Mouse (Mus musculus): ENCODE measurements at regions not wholly inside any gene's neighbourhood (a gene's known extent, or its start where the extent isn't known, plus 50 kb on each side); places are given as distances from the start of the nearest gene placed in this dataset.

- TF ChIP-seq CTCF (IDR thresholded peaks at IDR 0.05; ENCODE audit: borderline replicate concordance, insufficient read depth, low read length) (no peak), POLR2A (IDR thresholded peaks at IDR 0.05; ENCODE audit: low read depth, low read length) (no peak)
Measured at GRCm38 (mm10) chr2:108785161-108785957, 495.2 kb upstream of the Kif18a start.

Measured in embryonic fibroblast, embryonic 13.5 days (primary cell).